Mouse (Mus musculus): ENCODE measurements at regions not wholly inside any gene's neighbourhood (a gene's known extent, or its start where the extent isn't known, plus 50 kb on each side); places are given as distances from the start of the nearest gene placed in this dataset.

- 65% methylated on average over 3 of the region's 3 CpGs for WGBS
- H3K4me3 ChIP-seq (ENCODE audit: low read depth, low read length) = no peak overlapping the region
- DNase-seq (ENCODE audit: low spot score) (no peak), ATAC-seq (ENCODE audit: insufficient number of reproducible peaks, low FRiP score, low TSS enrichment, low read depth) (no peak)
- H3K9ac ChIP-seq (ENCODE audit: low read length) = no peak overlapping the region
- H3K27ac ChIP-seq (replicated peaks; ENCODE audit: low read depth, low read length) = no peak overlapping the region
- no peaks in the 10 kb centered on the region for H3K4me1 ChIP-seq (ENCODE audit: control insufficient read depth, insufficient read depth, low read length)
- no peaks in the 10 kb centered on the region for H3K36me3 ChIP-seq (ENCODE audit: control insufficient read depth, insufficient read depth, low read length)
- no peak overlapping the region for H3K4me2 ChIP-seq (ENCODE audit: low read depth, severe bottlenecking)
- no peaks in the 10 kb centered on the region for H3K9me3 ChIP-seq (ENCODE audit: control insufficient read depth, low read length)
- H3K27me3 ChIP-seq (ENCODE audit: control insufficient read depth, insufficient read depth, low read length) = no peaks in the 10 kb centered on the region
Measured at GRCm38 (mm10) chr13:69062692-69063233, 63.4 kb upstream of the Adcy2 start.

- no peak overlapping the region for H3K9ac ChIP-seq (ENCODE audit: low read length)
- DNase-seq (ENCODE audit: low spot score) (no peak), ATAC-seq (ENCODE audit: insufficient number of reproducible peaks, low FRiP score, low TSS enrichment, low read depth) (no peak)
- no peak overlapping the region for H3K4me2 ChIP-seq (ENCODE audit: low read depth, severe bottlenecking)
- no peaks in the 10 kb centered on the region for H3K36me3 ChIP-seq (ENCODE audit: control insufficient read depth, insufficient read depth, low read length)
- H3K27me3 ChIP-seq (ENCODE audit: control insufficient read depth, insufficient read depth, low read length) = no peaks in the 10 kb centered on the region
- H3K27ac ChIP-seq (replicated peaks; ENCODE audit: low read depth, low read length) = no peak overlapping the region
- H3K4me1 ChIP-seq (ENCODE audit: control insufficient read depth, insufficient read depth, low read length) = peaks cover 4% of the 10 kb centered on the region; the same call in 1 of the 2 replicates
- H3K4me3 ChIP-seq (ENCODE audit: low read depth, low read length) = no peak overlapping the region
- no peaks in the 10 kb centered on the region for H3K9me3 ChIP-seq (ENCODE audit: control insufficient read depth, low read length)
- 88% methylated on average over 3 of the region's 3 CpGs for WGBS
Measured at GRCm38 (mm10) chr13:69061436-69061835, 62.1 kb upstream of the Adcy2 start.
